Mouse (Mus musculus) erythroblast, embryonic 14.5 days (primary cell): Measurements from ENCODE around the gene Ksr1.

ENCODE experiments used
- GATA1 ChIP-seq: IDR thresholded peaks from 2 replicates; pipeline ENCODE4 v1.6.1; 2012; ENCODE audit warnings: low read length, inconsistent platforms, mixed read lengths
- TAL1 ChIP-seq: IDR thresholded peaks from 3 replicates; pipeline ENCODE4 v1.6.1; 2012; ENCODE audit warnings: low read length, inconsistent platforms, mixed read lengths

DNA sequence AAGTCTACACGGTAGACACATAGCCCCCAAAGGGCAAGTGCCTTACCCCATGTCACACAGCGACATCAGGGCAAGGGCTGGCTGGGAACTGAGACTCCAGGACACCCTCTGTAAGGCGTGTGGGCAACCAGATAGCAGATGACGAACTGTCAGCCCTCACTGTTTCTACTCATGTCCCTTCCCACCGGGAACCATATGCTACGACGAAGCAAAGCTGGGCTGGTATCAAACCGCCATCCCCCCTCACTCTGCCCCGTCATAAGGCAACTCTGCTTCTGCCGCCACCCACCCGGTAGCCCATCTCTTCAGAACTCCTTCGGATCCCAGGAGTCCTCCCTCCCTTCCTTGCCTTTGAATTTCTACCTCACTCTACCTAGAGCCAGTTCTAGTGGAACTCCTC is 108.7 kb downstream of the Ksr1 start:
- TF ChIP-seq TAL1 = no peak
- TF ChIP-seq GATA1 = no peak
